Mouse (Mus musculus) natural killer cell, adult 2 months (primary cell): ENCODE data around the gene Camk2d.

Experiments used
- DNase-seq, 2 experiments: peaks; one replicate each; pipeline ENCODE4 v3.0.0; 2022; ENCODE audit warnings: low spot score in 2 of 2

The Camk2d gene

DNA sequence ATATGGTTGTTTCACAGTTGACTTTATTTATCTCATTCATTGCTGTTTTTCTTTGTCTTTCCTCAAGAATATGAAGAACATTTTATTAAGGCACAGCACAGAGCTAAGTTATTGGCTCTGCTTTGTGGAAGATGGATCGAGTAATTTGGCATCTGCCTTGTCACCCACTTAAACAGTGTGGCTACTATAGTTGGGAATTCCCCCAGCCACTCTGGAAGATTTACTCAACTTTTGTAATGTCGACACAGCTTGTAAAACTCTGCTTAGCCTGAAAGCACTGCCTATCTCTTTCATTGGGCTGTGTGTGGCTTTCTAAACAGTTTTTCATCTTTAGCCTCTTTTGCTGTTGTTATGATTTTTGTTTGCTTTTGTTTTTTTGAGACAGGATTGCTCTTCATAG is 56.3 kb downstream of the Camk2d start:
- no peak for DNase-seq

DNA sequence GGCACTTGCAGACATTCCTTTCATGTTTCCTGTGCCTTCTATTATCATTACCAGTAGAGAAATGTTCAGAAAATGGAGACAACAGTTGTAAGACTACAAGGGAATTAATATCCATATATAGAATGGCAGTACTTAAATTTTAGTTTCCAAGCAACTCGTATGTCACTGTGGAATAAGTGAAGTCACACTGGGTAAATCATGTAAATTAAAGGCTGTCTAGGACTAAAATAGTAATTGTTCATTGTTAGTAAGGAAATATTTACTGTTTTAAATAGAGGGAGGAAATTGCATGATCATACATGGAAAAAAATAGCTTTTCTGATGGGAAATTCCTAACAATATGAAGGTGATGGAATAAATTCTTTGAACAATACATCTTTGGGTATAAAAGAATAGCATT is 57.0 kb downstream of the Camk2d start:
- no peak for DNase-seq

DNA sequence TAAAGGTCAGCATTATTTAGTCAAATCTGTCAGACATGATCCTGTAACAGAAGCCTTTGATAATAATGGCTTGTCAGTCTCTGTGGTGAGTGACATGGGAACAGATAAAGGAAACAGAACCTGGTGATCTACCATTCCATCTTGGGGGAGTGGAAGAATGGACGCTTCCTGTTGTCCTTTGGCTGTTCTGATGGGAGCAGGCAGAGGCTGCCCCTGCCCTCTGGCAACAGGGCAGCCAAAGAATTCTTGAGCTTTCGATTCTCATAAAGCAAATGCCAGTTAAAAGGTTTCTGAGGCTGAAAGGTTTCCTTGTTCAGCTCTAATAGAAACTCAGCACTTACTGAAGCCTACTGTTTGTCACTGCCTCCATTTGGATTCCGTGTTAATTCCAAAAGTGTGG is 60.1 kb downstream of the Camk2d start:
- DNase-seq, result no peak

DNA sequence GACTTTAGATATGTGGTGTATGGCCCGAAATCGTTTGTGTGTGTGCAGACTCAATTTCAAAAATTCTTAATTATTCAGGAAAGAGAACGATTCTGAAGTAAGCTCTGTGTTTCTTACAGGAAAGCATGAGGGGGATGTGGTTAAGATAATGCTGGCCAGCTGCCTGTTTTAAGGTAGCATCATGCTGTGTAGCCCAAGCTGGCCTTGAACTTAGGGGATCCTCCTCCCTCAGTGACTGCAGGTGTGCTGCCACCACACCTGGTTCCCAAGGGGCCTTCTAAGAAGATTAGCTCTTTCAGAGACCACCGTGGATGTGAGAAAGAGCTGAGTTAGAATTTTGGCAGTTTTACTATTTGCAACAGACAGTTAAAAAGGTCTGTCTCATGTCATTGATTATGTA is 61.8 kb downstream of the Camk2d start:
- no peak for DNase-seq

DNA sequence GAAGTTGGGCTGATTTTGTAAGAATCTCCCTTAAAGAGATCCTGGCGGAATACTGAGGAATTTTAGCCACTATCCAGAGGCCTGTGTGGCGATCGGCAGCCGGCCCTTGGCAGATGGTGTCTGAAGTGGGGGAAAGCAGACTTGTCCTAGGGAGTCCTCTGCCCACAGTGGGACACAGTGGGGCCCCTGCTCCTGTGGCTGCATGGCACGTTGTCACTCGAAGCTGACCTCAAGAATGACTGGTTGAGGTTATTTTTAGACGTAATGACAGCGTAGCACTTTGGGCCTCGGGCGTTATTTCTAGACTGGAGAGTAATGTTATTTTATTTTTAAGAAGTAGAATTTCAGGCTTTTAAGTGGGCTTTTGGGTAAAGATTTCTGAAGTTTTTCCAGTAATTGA is 62.7 kb downstream of the Camk2d start:
- no peak for DNase-seq

DNA sequence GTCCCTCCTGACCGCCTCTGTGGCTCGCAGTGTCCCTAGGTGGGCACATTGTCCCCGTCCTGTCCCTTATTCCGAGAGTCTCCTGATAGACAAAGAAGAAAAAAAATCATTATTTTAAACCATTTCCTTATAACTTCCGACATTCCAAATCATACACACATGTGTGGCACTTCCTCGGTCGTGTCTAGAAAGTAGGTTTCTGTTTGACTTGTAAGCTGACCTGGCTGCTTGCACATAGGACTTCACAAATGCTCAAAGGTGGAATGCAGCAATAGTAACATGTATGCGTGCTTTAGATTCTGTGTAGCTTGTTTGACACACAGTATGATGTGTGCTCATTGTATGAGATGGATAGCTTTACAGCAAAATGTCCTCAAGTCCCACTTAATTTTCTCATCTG is 63.1 kb downstream of the Camk2d start:
- no peak for DNase-seq

DNA sequence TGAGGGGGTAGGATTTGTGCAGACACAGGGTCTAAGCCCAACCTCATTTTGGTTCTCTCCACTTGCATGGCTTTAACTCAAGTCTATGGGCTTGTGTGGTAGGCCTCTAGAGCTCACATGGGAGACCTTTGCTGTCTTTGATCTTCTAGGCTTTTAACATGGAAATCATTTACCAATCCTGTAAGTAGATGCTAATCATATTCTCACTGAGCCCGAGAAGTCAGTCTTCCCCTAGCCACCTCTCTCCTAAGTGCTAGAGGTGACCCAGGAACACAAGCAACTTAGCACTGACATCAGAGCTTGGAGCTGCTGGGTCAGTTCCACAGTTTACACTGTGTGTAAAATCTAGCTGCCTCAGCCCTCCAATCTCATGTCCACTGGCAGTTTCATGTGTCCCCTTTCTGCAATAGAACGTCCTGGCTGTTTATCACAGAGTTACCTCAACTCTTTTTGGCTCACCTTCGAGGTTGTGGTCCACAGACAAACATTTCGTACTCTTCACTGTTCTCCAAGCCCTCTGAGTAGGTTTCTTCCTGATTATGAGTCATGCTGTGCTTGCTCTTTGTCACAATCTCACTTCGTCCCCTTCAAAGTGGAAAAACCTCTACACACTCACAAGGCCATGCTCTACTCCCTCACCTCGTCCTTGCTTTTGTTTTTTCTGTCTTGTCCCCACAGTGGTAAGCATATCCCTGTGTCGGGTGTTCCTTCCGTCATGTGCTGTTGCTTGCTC is 63.9 kb downstream of the Camk2d start:
- DNase-seq, result no peak

DNA sequence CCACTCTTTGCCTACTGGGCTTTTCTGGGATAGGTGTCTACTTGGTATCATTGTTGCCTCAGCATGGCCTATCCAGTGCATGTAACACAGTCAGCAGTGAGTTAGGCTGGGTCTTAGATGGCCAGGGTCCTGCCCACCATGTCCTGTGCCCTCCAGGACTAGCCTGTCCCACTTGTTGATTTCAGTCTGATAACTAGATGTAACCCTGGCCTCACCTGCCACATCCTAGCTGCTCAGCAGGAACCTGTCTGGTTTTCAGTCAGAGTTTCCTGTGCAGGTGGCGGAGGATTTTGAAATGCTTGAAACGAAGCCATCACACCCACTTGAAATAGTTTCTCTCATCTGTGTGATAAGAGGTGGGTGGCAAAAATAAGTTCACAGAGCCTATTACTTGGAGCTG is 64.5 kb downstream of the Camk2d start:
- DNase-seq, result peak in 1 of 2 experiments; percentile 37

DNA sequence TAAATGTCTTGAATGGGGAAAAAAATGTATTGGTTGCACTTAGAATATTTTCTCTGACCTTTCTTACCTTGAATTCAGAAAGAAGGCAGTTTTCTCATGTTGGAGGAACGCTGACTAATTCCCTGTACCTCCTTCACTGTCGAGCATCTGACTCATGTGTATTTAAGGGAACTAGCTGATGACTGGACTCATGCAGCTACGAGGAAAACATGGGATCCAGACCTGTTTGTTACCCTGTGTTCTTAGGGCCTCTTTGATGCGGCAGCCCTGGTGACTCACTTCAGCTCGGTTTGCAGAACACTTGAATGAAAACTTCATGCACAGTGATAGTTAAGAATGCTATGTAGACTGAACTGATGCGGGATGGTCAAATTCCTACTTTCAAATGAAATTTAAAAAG is 64.9 kb downstream of the Camk2d start:
- DNase-seq, result no peak

DNA sequence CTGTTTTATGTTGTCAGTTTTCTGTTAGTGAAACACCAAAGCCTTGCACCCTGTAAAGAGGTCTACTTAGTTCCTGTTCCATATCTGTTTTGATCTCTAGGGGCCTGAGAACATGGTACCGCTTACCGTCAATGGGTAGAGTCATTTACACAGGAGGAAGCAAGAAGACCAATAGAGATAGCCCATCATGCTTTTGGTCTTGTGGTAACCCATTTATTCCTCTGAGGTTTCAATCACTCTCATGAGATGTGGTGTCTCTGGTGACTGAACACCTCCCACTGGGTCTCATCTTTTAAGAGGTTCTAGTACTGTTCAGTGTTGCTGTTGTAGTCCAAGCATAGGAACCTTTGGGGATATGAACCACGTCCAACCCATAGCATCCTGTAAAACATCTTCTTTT is 65.8 kb downstream of the Camk2d start:
- peak in 1 of 2 experiments; percentile 40 for DNase-seq

DNA sequence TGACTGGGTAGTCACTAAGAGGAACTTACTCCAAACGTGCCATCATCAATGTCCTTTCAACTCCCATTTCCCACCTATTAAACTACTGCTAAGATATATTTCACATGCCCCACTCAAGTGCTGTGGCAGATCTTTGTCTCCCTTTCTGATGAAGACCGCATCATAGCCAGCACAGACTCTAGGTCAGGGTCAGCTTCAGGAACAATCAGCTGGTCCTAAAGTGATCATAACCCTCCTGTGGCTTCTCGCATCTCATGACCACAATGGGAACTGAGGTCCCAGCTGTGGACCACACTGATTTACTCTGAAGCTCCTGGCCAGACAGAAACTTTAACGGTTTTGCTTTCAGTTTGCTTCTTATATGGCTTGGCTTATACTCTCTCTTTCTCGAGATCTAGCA is 67.3 kb downstream of the Camk2d start:
- DNase-seq, result no peak

DNA sequence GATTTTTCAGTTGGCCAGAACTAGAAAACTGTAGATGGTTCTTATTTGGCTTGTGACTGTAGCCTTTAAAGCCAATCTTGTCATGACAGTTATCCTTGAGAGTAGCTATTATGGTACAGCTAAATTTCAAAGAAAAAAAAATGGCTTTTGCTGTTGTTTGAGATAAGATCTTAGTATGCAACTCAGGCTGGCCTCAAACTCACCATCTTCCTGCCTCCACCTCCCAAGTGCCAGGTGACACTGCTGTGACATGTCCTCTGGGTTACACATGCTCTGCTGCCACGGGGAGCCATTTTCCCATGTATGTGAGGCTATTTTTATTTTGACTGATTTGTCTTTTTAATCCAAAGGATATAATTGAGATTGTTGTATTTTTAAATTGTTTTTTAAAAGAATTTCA is 69.8 kb downstream of the Camk2d start:
- no peak for DNase-seq

DNA sequence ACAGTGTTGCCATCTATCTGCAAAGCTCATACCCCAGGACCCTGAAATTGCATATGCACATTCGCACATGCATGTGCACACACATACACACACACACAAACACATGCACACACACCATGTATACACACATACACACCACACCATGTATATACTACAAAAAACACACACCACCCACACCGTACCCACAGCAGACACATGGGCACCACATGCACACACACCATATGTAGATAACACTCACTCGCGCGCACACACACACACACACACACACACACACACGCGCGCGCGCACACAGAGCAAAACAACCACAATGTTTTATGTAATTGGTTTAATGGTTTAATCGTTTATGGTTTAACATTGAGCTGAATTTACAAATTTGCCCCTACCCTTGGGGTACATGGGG is 70.9 kb downstream of the Camk2d start:
- DNase-seq, result no peak

DNA sequence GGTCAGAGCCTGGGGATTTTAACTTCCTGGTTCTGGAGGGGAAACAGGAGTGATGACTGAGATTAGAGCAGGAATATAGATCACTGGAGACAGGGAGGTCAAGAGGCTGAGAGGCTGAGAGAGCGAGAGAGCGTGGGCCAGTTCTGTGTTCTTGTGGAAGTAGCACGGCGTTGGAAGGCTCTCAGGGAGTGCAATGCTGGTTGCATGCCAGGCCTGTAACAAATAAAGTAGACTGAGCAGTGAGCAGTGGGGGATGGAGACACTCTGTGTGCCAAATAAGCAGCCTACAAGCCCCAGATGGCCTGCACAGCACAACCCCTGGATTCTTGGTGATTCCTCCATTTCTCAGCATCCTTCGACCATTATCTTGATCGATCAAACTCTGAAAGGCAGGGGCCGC is 71.3 kb downstream of the Camk2d start:
- no peak for DNase-seq

DNA sequence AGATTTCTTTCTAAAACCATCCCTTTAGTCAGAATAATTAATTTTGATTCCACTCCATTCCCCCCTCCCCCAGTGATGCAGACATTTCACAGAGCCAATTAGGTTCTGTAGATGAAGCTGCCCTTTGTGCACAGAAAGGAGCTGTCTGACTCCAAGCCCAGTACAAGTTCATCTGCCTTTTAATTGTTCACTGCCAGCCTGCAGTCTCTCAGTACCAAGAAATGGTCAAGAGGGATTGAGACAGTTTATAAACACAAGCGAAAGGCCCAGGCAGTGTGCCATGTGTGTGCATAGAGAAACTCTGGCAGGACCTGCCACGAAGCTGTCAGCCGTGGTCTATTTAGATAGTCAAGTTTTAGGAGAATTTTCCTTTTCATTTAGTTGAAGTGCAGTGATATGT is 72.0 kb downstream of the Camk2d start:
- no peak for DNase-seq

DNA sequence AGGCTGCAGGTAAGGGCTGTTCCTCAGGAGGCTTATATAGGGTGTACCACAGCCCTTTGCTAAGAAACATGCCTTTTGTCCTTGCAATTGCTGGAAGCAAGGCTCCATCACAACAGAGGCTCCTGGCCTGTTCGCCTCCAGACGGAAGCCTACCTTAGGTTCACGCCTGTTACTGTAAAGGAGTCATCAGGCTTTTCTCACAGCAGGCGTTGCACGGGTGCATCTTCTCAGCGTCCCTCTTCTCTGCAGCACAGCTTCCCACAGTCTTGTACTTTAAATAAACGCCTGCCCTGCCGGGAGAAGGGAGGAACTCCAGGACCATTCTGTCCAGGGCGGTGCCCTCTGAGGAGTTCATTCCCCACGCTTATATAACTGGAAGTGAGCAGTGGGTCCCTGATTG is 72.6 kb downstream of the Camk2d start:
- no peak for DNase-seq

DNA sequence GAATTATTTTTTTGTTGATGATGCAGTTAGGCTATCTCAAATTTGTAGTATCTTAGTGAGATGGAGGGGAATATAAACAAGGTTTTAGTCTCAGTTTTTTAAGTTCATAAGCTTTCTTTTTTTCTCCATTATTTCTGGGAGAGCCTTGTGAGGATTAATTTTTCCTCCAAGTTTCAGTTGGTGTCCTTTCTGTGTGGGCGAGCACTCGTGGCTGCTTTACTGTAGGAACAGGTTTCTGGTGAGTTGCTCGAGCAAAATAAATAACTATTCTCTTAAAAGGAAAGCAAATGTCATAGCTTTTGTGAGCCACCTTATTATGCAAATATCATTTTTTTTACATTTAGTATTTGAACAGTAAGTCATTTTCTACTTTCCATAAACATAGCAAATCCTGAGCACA is 74.3 kb downstream of the Camk2d start:
- no peak for DNase-seq

DNA sequence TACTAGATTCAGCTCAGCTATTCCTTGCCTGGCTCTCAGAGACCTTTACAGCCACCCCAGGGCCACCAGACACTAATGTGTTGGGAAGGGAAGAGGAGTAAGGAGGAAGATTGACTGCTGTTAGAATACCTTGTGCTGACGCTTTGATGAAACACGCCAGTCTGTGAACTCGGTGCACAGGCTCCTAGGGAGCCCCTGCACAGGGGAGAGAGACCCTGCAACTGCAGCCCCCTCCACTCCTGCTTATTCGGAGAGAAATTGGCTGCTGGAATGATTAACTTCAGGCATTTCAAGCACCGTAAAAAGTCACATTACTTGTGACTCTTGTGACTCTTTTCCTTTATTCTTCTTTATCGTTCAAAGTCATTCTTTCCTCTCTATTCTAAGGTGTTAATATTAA is 75.2 kb downstream of the Camk2d start:
- no peak for DNase-seq

DNA sequence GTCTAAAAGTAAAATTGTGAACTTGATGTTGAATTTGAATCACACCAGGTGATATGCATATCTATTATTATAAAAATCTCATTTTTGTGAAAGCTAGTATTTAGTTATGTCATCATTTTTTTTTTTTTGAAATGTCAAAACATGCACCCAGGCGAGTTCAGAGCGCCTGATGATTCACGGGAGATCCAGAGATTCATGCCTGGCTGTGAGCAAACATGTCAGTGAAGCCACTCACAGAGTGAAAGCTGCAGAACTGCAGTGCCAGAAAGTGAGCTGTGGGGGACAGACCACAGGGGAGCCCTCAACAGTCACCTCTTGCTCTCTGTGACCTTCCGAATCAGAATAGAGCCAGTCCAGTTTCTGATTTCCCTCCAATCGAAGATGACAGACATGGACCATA is 84.9 kb downstream of the Camk2d start:
- DNase-seq, result no peak

DNA sequence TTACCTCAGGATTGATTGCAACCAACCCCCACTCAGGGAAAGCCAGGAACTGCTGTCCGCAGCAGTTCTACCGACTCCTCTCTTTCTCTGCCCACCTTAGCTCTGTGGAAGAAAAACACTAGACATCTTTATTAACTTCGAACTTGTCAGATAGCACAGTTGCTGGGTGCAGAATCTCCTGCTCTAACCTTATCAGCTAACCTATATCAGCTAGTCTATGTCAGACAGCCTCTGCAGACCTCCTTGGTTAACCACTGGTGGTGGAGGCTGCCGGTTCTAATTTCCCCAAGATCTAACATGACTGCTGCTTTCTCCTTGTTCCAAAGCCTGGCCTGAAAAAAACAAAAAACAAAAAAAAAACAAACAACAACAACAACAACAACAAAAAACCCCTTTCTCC is 85.9 kb downstream of the Camk2d start:
- DNase-seq, result no peak

DNA sequence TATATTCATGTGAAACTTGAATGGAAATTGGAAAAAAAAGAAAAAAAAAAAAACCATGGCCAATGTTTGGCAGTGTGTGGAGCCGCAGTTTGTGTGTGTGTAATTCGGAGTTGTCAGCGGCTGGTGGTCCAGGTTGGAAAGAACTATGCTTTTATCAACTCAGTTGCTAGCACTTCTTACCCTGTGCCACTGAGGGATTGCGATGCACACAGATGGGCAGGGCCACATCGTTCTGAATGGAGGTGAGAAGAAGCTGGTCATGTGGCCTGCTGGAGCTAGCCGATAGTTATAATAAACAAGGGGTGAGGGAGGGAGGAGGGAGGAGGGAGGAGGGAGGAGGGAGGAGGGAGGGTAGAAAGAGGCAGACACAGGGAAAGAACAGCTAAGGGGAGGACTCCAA is 89.3 kb downstream of the Camk2d start:
- DNase-seq, result no peak

DNA sequence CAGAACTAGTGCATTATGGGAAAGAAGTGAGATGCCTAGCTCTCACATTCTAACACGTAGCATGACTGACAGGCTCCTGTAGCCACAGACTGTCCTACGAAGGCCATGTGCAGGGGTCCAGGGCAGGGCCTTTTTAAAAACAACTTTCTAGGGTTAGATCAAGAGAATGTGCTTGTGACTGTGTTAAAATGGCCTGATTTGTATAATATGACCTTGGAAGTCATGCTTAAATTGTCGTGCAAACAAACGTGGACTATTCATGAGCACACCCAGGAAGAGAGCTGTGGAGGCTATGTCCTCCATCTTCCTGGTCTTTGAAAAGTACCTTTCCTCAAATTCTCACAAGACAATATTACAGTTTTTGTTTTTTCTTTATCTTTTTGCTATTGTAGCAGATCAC is 91.0 kb downstream of the Camk2d start:
- DNase-seq, result no peak

DNA sequence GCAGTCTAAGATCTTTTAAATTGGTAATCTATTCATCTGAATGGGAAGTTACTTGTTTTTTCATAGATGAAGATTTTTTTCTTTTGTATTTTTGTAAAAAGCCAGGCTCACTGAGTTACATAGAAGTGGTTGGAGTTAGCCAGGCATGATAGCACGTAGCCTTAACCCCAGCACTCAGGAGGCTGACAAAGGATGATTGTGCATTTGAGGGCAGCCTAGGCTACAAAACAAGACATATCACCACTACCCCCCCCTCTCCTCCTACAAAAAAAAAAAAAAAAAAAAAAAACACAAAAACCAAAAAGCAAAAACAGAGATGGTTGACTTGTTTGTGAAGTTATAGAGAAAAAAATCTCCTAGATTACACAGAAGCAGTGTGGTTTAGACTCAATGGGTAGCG is 92.4 kb downstream of the Camk2d start:
- no peak for DNase-seq
